Mouse (Mus musculus) liver, embryonic 15.5 days (tissue): ENCODE results near the gene Morc3. TPM values are rescaled to one million over a fixed set of nuclear protein-coding genes. Genes with fewer than 3 reads are reported as not detected.

Experiments
- ATAC-seq: fragments of 200-750 bp; cut with Nextera tagmentation; 2 replicates; pipeline ENCODE4 v1.8.0; 2017; ENCODE audit warnings: moderate number of reproducible peaks, mild to moderate bottlenecking, moderate library complexity; ENCODE audit not compliant: insufficient read depth
- H3K27ac ChIP-seq: fragments of 300-500 bp; sonication (generic); replicated peaks from 2 replicates; pipeline ENCODE4 v1.5.1; 2015; ENCODE audit warnings: mild to moderate bottlenecking, inconsistent platforms
- H3K27me3 ChIP-seq: fragments of 300-500 bp; sonication (generic); 2 replicates; pipeline ENCODE4 v1.6.1; 2015; ENCODE audit warnings: mild to moderate bottlenecking, inconsistent platforms
- H3K36me3 ChIP-seq: fragments of 300-500 bp; sonication (generic); replicated peaks from 2 replicates; pipeline ENCODE4 v1.6.1; 2015; ENCODE audit warnings: moderate library complexity, mild to moderate bottlenecking, inconsistent platforms
- H3K4me1 ChIP-seq: fragments of 300-500 bp; sonication (generic); replicated peaks from 2 replicates; pipeline ENCODE4 v1.6.1; 2015; ENCODE audit warnings: inconsistent platforms
- H3K4me2 ChIP-seq: fragments of 300-500 bp; sonication (generic); 2 replicates; pipeline ENCODE4 v1.6.1; 2015; ENCODE audit warnings: moderate library complexity, mild to moderate bottlenecking, inconsistent platforms
- H3K4me3 ChIP-seq: fragments of 300-500 bp; sonication (generic); replicated peaks from 2 replicates; pipeline ENCODE4 v1.5.1; 2015; ENCODE audit warnings: mild to moderate bottlenecking, inconsistent platforms
- H3K9ac ChIP-seq: fragments of 300-500 bp; sonication (generic); 2 replicates; pipeline ENCODE4 v1.6.1; 2015; ENCODE audit warnings: moderate library complexity, mild to moderate bottlenecking, inconsistent platforms
- H3K9me3 ChIP-seq: fragments of 300-500 bp; sonication (generic); replicated peaks from 2 replicates; pipeline ENCODE4 v1.6.1; 2016; ENCODE audit warnings: inconsistent platforms
- WGBS: fragments of 180-500 bp; shearing (Covaris S2); methylation state at CpG from one replicate; pipeline ENCODE4 v1.1.7; 2015; ENCODE audit warnings: mixed read lengths; ENCODE audit not compliant: insufficient replicate concordance; 5-methylcytosine and 5-hydroxymethylcytosine counted together
- polyA plus RNA-seq: library from polyadenylated mRNA; unstranded; fragments of >200 nt; fragmentation: Nextera tagmentation; extraction: Ambion mirVana; gene quantifications from 2 replicates; pipeline ENCODE4 v1.2.1, GENCODE M21; 2015

Morc3 gene
- polyA plus RNA-seq, 1 experiment from 2014 or later = 16.1 TPM

GRCm38 (mm10) chr16:93883423-93884085 is 51.6 kb downstream of the Morc3 start, which contains the start of gene Chaf1b:
TSS of gene Chaf1b (plus strand) at chr16:93883901.
- H3K4me2 ChIP-seq = peak within 1 kb of the TSS; percentile 96
- ATAC-seq = peak; percentile 88
- H3K9ac ChIP-seq = peak within 1 kb of the TSS; percentile 75
- H3K4me1 ChIP-seq = peaks cover 26% of the 10 kb centered on the region
- H3K27me3 ChIP-seq = no peaks in the 10 kb centered on the region
- H3K4me3 ChIP-seq = peak within 1 kb of the TSS; percentile 93
- H3K36me3 ChIP-seq = peaks cover 22% of the 10 kb centered on the region
- H3K9me3 ChIP-seq = no peaks in the 10 kb centered on the region
- H3K27ac ChIP-seq = peak within 1 kb of the TSS; percentile 64
- under 1% methylated on average over 53 of the region's 54 CpGs for WGBS

- Histone ChIP-seq H3K9me3 (no peaks in the 10 kb centered on the region), H3K4me3 (peak overlapping the region; percentile 93), H3K9ac (peak overlapping the region; percentile 75), H3K36me3 (peaks cover 29% of the 10 kb centered on the region), H3K27me3 (no peaks in the 10 kb centered on the region), H3K4me2 (peak overlapping the region; percentile 96), H3K27ac (peak overlapping the region; percentile 64), H3K4me1 (peaks cover 28% of the 10 kb centered on the region)
- peak; percentile 63 for ATAC-seq
- WGBS = under 1% methylated on average over 43 of the region's 43 CpGs
These were observed 52.3 kb downstream of the Morc3 start for GRCm38 (mm10) chr16:93884086-93884721.

GRCm38 (mm10) chr16:93884722-93885113 is 52.8 kb downstream of the Morc3 start:
- 38% methylated on average over 5 of the region's 5 CpGs for whole genome bisulfite sequencing
- ATAC-seq = no peak
- H3K4me3 ChIP-seq = peak overlapping the region; percentile 93

GRCm38 (mm10) chr16:93888481-93888880 is 56.6 kb downstream of the Morc3 start:
- Histone ChIP-seq H3K27ac (no peak overlapping the region), H3K9ac (no peak overlapping the region), H3K4me1 (peaks cover 21% of the 10 kb centered on the region), H3K27me3 (no peaks in the 10 kb centered on the region), H3K4me3 (no peak overlapping the region), H3K9me3 (no peaks in the 10 kb centered on the region), H3K4me2 (no peak overlapping the region), H3K36me3 (peaks cover 72% of the 10 kb centered on the region)
- ATAC-seq = no peak
- 70% methylated on average over 6 of the region's 6 CpGs for WGBS

More at GRCm38 (mm10) chr16:93884722-93885113, 52.8 kb downstream of the Morc3 start:
- Histone ChIP-seq H3K4me1 (peaks cover 28% of the 10 kb centered on the region), H3K9me3 (no peaks in the 10 kb centered on the region), H3K4me2 (peak overlapping the region; percentile 96), H3K36me3 (peaks cover 34% of the 10 kb centered on the region), H3K9ac (peak overlapping the region; percentile 75), H3K27me3 (no peaks in the 10 kb centered on the region), H3K27ac (peak overlapping the region; percentile 64; the same call in 1 of the 2 replicates)

- no peak overlapping the region for H3K4me3 ChIP-seq
- no peaks in the 10 kb centered on the region for H3K9me3 ChIP-seq
- H3K27ac ChIP-seq = no peak overlapping the region
- no peak overlapping the region for H3K4me2 ChIP-seq
- H3K4me1 ChIP-seq = 0 out of 2 replicates have a peak, but pooled peaks cover 6% of the 10 kb centered on the region
- no peak overlapping the region for H3K9ac ChIP-seq
- ATAC-seq = no peak
- peaks cover 98% of the 10 kb centered on the region for H3K36me3 ChIP-seq
- H3K27me3 ChIP-seq = no peaks in the 10 kb centered on the region
- 64% methylated on average over 12 of the region's 12 CpGs for WGBS
These were observed 59.2 kb downstream of the Morc3 start for GRCm38 (mm10) chr16:93890948-93891604.

GRCm38 (mm10) chr16:93893285-93893684 is 61.4 kb downstream of the Morc3 start:
- Histone ChIP-seq H3K9ac (no peak overlapping the region), H3K27ac (no peak overlapping the region), H3K4me1 (0 out of 2 replicates have a peak, but pooled peaks cover 6% of the 10 kb centered on the region), H3K27me3 (no peaks in the 10 kb centered on the region), H3K36me3 (peaks cover 80% of the 10 kb centered on the region), H3K4me2 (no peak overlapping the region), H3K9me3 (no peaks in the 10 kb centered on the region), H3K4me3 (no peak overlapping the region)
- 80% methylated on average over 5 of the region's 5 CpGs for WGBS
- ATAC-seq = no peak

GRCm38 (mm10) chr16:93903027-93903426 is 71.1 kb downstream of the Morc3 start:
- Histone ChIP-seq H3K27ac (no peak overlapping the region), H3K9ac (no peak overlapping the region), H3K9me3 (no peaks in the 10 kb centered on the region), H3K4me1 (no peaks in the 10 kb centered on the region), H3K4me2 (no peak overlapping the region), H3K27me3 (no peaks in the 10 kb centered on the region), H3K4me3 (no peak overlapping the region), H3K36me3 (peaks cover 72% of the 10 kb centered on the region)
- ATAC-seq = no peak
- WGBS = 78% methylated on average over 6 of the region's 6 CpGs

- no peak overlapping the region for H3K27ac ChIP-seq
- no peaks in the 10 kb centered on the region for H3K9me3 ChIP-seq
- no peak for ATAC-seq
- no peak overlapping the region for H3K9ac ChIP-seq
- WGBS = 62% methylated on average over 11 of the region's 11 CpGs
- H3K36me3 ChIP-seq = peaks cover 46% of the 10 kb centered on the region
- no peak overlapping the region for H3K4me2 ChIP-seq
- no peaks in the 10 kb centered on the region for H3K27me3 ChIP-seq
- peaks cover 10% of the 10 kb centered on the region for H3K4me1 ChIP-seq
- no peak overlapping the region for H3K4me3 ChIP-seq
These were observed 74.5 kb downstream of the Morc3 start for GRCm38 (mm10) chr16:93906156-93907014.

GRCm38 (mm10) chr16:93907761-93908160 is 75.8 kb downstream of the Morc3 start:
- 69% methylated on average over 5 of the region's 5 CpGs for WGBS
- H3K4me2 ChIP-seq = no peak overlapping the region
- ATAC-seq = no peak
- no peak overlapping the region for H3K27ac ChIP-seq
- H3K27me3 ChIP-seq = no peaks in the 10 kb centered on the region
- H3K9me3 ChIP-seq = no peaks in the 10 kb centered on the region
- no peak overlapping the region for H3K4me3 ChIP-seq
- H3K36me3 ChIP-seq = peaks cover 33% of the 10 kb centered on the region
- peaks cover 10% of the 10 kb centered on the region for H3K4me1 ChIP-seq
- no peak overlapping the region for H3K9ac ChIP-seq

- H3K9me3 ChIP-seq = no peaks in the 10 kb centered on the region
- no peak overlapping the region for H3K4me3 ChIP-seq
- H3K36me3 ChIP-seq = peaks cover 28% of the 10 kb centered on the region
- H3K9ac ChIP-seq = no peak overlapping the region
- H3K27ac ChIP-seq = no peak overlapping the region
- no peak overlapping the region for H3K4me2 ChIP-seq
- H3K4me1 ChIP-seq = peaks cover 10% of the 10 kb centered on the region
- no peaks in the 10 kb centered on the region for H3K27me3 ChIP-seq
- no peak for ATAC-seq
- WGBS = 72% methylated on average over 8 of the region's 8 CpGs
These were observed 76.3 kb downstream of the Morc3 start for GRCm38 (mm10) chr16:93908196-93908595.
